Mouse (Mus musculus): Measurements from ENCODE around the gene Ubl3.

DNA sequence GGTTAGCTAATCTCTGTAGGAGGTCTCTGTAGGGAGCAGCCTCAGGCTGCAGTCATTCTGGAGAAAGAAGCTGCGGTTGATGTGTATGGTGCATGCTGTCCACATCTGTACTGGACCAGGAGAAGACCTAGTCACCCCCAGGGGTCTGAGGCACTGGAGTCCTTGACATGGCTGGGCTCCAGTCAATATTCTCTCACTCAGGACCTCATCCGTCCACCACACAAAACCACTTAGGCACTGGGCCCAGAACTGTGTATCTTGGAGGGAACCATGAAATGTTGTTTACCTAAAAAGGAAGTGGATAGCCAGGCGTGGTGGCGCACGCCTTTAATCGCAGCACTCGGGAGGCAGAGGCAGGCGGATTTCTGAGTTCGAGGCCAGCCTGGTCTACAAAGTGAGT, 87.5 kb downstream of the Ubl3 start:
- no peak for TF ChIP-seq POLR2A (IDR thresholded peaks at IDR 0.05; ENCODE audit: borderline replicate concordance, low read depth, low read length)
- TF ChIP-seq CTCF (IDR thresholded peaks at IDR 0.05; ENCODE audit: low read depth, low read length), result no peak
